Mouse (Mus musculus) embryonic fibroblast, embryonic 13.5 days (primary cell): Measurements from ENCODE around the gene Soga1.

ENCODE experiments used
- CTCF ChIP-seq: IDR thresholded peaks from 2 replicates; pipeline ENCODE4 v1.5.1; 2011; ENCODE audit warnings: mild to moderate bottlenecking, control low read depth, low read length, moderate library complexity, borderline replicate concordance; ENCODE audit not compliant: insufficient read depth
- POLR2A ChIP-seq: IDR thresholded peaks from 2 replicates; pipeline ENCODE4 v1.6.1; 2011; ENCODE audit warnings: low read depth, mild to moderate bottlenecking, control low read depth, low read length, moderate library complexity

DNA sequence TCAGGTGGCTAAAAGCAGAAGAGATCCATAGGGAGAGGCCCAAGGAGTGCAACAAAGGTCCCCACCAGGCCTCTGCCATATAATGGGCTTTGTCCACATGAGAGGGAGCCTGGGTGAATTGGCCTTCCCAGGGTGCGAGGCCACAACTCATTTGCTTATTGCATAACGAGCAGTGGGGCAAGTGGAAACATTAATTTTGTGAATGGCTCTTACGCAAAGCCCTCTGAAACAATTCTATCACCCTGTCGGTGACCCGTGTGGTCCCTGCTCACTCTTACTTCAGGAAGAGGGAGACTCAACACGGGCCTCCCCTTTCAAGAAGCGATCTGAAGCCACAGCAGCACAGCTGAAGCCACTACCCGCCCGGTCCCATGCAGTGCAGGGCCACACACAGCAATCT is 41.8 kb downstream of the Soga1 start:
- TF ChIP-seq POLR2A = no peak
- no peak for TF ChIP-seq CTCF
